Mouse (Mus musculus) lung, adult 2 months (tissue): ENCODE data around the gene Slc25a45.

Experiments used
- CTCF ChIP-seq: fragments of 200-500 bp; IDR thresholded peaks from 2 replicates; pipeline ENCODE4 v1.5.1; 2011; ENCODE audit warnings: mild to moderate bottlenecking, low read length, control low read depth; ENCODE audit not compliant: insufficient read depth
- POLR2A ChIP-seq: fragments of 200-500 bp; IDR thresholded peaks from 2 replicates; pipeline ENCODE4 v1.6.1; 2011; ENCODE audit warnings: low read depth, mild to moderate bottlenecking, control low read depth, low read length, borderline replicate concordance; ENCODE audit errors: extremely low read depth

DNA sequence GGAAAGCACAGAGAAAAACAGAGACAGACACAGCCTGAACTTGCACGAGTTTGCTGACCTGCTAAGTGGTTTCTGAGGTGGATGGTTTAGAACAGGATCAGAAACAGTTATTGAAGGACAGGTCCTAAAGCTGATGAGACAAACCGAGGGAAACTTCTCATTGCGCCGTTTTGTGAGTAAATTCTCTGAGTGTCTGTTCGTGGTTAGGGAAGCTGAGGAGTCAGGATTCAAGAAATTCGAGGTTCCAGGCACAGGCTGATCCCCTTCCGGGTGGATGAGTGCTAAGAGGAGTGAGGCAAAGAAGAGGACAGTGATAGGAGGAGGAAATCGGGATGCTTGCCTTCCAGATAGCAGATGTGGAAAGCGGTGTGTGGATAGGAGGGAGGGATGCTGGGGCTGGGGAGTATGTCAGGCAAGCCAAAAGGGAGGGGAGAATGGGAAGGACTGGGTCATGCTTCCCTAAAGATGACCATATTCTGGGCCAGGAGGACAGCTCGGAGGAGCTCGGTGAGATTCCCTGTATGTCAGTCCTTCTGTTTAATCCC, 47.8 kb downstream of the Slc25a45 start:
- TF ChIP-seq POLR2A (no peak), CTCF (no peak)
